Mouse (Mus musculus) CH12.LX (cell line): ENCODE measurements around the gene Vps53.

ENCODE experiments used
- CTCF ChIP-seq, 2 experiments: IDR thresholded peaks in 1 of 2; conservative IDR thresholded peaks in 1 of 2; 2 replicates each; pipeline ENCODE4 v1.5.1; 2011 to 2012; ENCODE audit warnings: low read depth in 2 of 2, low read length in 2 of 2, improper control_type of control experiment in 1 of 2, inconsistent platforms in 1 of 2, mild to moderate bottlenecking in 1 of 2, moderate library complexity in 1 of 2
- HCFC1 ChIP-seq: IDR thresholded peaks from 2 replicates; pipeline ENCODE4 v1.6.1; 2012; ENCODE audit warnings: low read depth, mild to moderate bottlenecking, inconsistent platforms, low read length, improper control_type of control experiment
- IRF4 ChIP-seq: IDR thresholded peaks from 2 replicates; pipeline ENCODE4 v1.6.1; 2014; ENCODE audit warnings: low read depth, mild to moderate bottlenecking, inconsistent platforms, low read length, improper control_type of control experiment
- JUND ChIP-seq: conservative IDR thresholded peaks from 2 replicates; pipeline ENCODE4 v1.6.1; 2011; ENCODE audit warnings: low read depth, low read length, improper control_type of control experiment
- KAT2A ChIP-seq: IDR thresholded peaks from 2 replicates; pipeline ENCODE4 v1.6.1; 2012; ENCODE audit warnings: low read length, improper control_type of control experiment, inconsistent platforms; ENCODE audit not compliant: insufficient replicate concordance
- MYC ChIP-seq: IDR thresholded peaks from 2 replicates; pipeline ENCODE4 v1.6.1; 2011; ENCODE audit warnings: low read depth, mild to moderate bottlenecking, improper control_type of control experiment, low read length
- POLR2A ChIP-seq: IDR thresholded peaks from 2 replicates; pipeline ENCODE4 v1.6.1; 2011; ENCODE audit warnings: low read depth, mild to moderate bottlenecking, improper control_type of control experiment, low read length
- RAD21 ChIP-seq: IDR thresholded peaks from 2 replicates; pipeline ENCODE4 v1.6.1; 2011; ENCODE audit warnings: low read depth, mild to moderate bottlenecking, low read length, improper control_type of control experiment, moderate library complexity
- SIN3A ChIP-seq: IDR thresholded peaks from 2 replicates; pipeline ENCODE4 v1.6.1; 2012; ENCODE audit warnings: low read length, improper control_type of control experiment, inconsistent platforms
- SMC3 ChIP-seq: IDR thresholded peaks from 2 replicates; pipeline ENCODE4 v1.6.1; 2011; ENCODE audit warnings: low read depth, low read length, improper control_type of control experiment

DNA sequence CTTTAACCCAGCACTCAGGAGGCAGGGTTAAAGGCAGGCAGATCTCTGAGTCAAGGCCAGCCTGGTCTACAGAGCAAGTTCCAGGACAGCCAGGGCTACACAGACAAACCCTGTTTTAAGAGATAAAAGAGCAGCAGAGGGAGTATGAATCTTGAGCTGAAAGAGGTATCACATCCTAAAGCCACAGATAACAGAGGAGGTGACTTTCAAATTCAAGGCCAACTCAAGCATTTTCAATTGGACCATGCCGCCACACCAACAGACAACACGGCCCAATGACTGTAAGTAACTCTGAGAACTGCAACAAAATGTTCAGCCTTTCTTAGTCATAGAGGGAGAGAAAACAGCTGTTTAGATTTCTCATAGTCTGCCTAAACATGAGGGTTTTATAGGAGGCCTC lies 25.2 kb downstream of the Vps53 start:
- TF ChIP-seq RAD21 (no peak), SMC3 (no peak), POLR2A (no peak), MYC (no peak), IRF4 (no peak), JUND (no peak), KAT2A (no peak), SIN3A (no peak), CTCF (conservative IDR thresholded peaks at IDR 0.05 in 1 of 2, IDR thresholded peaks at IDR 0.05 in 1 of 2; ENCODE audit: low read depth in 2 of 2, low read length in 2 of 2) (no peak), HCFC1 (no peak)
